Mouse (Mus musculus): Measurements from ENCODE around the gene Sympk. TPM values are rescaled to one million over a fixed set of nuclear protein-coding genes. Genes with fewer than 3 reads are reported as not detected.
A peak's percentile ranks its signal among the peaks of the same experiment; 100 is the strongest.

The Sympk gene
- polyA plus RNA-seq, 1 experiment, result 108 TPM

DNA sequence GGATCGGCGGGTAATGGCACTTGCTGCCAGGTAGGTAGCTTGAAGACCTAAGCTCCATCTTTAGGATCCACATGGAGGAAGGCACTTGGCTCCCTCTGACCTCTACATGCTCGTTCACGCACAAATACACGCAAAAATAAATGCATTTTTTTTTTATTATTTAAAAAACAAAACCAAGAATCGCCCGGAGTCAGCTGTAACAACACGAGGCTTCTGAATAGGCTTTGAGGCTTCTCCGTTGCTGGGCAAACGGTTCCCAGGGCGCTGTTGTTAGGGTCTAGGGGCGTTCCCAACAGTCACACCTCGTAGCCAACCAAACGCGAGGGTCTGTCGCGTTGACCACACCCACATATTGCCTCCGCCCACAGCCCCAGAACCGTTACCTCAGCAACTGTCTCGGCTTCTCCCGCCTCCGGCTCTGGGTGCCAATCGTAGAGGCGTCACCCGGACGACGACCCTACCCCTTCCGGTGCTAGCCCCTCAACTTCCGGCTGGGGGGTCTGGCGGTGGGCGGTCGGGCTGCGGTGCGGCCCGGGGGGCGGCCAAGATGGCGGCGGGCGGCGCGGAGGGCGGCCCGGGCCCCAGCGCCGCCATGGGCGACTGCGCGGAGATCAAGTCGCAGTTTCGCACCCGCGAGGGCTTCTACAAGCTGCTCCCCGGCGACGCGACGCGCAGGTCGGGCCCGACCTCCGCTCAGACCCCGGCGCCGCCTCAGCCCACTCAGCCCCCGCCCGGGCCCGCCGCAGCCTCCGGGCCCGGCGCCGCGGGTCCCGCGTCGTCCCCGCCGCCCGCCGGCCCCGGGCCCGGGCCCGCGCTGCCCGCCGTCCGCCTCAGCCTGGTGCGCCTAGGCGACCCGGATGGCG, 51.8 kb downstream of the Sympk start, which contains the start of gene Dmwd:
Gene Dmwd, plus strand, starts transcription at position 505 of the 863 bp plus-strand sequence.
- Histone ChIP-seq H3K27ac (ENCODE audit: control insufficient read depth, insufficient read depth, low read depth, low read length, poor library complexity) (peak within 1 kb of the TSS; percentile 40; the same call in 1 of the 2 replicates), H3K4me1 (ENCODE audit: control insufficient read depth, insufficient read depth, low read length) (peaks cover 10% of the 10 kb centered on the region), H3K4me3 (replicated peaks; ENCODE audit: control insufficient read depth, low read depth, low read length) (peak within 1 kb of the TSS; percentile 64)
- TF ChIP-seq POLR2A (IDR thresholded peaks at IDR 0.05; ENCODE audit: borderline replicate concordance, control insufficient read depth, low read depth, low read length) (no peak; the same call in 1 of the 2 replicates), CTCF (IDR thresholded peaks at IDR 0.05; ENCODE audit: control insufficient read depth, insufficient read depth, low read length) (no peak)
- 1% methylated on average over 91 of the region's 91 CpGs for WGBS

DNA sequence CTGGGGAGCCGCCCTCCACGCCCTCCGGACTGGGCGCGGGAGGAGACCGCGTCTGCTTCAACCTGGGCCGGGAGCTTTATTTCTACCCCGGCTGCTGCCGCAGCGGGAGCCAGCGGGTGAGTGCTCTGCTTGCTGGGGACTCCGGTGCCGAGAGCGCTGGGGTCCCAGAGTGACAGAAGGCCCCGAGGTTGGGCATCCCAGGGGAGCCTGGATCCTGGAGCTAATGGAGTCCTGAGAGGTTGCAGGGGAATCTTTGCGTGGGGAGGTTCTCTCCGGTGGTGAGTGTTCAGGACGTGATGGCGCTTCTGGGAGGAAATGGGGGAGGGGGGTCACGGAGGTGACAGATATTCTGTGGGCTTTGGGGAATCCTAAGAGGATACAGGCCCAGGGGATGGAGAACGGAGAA, 52.4 kb downstream of the Sympk start:
- peaks cover 10% of the 10 kb centered on the region for H3K4me1 ChIP-seq (ENCODE audit: control insufficient read depth, insufficient read depth, low read length)

DNA sequence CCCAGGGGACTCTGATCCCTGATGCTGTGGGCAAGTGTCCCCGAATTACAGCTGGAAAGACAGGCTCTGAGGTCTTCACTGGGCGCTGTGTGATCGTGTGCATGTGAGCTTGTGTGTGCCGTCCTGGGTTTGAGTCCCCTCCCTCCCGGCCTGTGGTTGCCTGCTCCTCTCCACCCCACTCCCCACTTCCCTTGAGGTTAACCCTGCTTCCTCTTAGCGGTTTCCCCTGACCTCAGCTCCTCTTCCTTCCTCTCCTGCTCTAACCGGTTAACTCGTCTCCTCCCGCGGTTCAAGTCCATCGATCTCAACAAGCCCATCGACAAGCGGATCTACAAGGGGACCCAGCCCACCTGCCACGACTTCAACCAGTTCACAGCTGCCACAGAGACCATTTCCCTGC, 53.6 kb downstream of the Sympk start:
- H3K4me3 ChIP-seq (replicated peaks; ENCODE audit: control insufficient read depth, low read depth, low read length), result peak overlapping the region; percentile 52
- TF ChIP-seq CTCF (IDR thresholded peaks at IDR 0.05; ENCODE audit: control insufficient read depth, insufficient read depth, low read length) (0 out of 2 replicates have a peak, but pooled peaks have one; percentile 14), POLR2A (IDR thresholded peaks at IDR 0.05; ENCODE audit: borderline replicate concordance, control insufficient read depth, low read depth, low read length) (0 out of 2 replicates have a peak, but pooled peaks have one; percentile 31)
- H3K4me1 ChIP-seq (ENCODE audit: control insufficient read depth, insufficient read depth, low read length), result peaks cover 10% of the 10 kb centered on the region
- WGBS, result 2% methylated on average over 14 of the region's 14 CpGs
- H3K27ac ChIP-seq (ENCODE audit: control insufficient read depth, insufficient read depth, low read depth, low read length, poor library complexity), result no peak overlapping the region

More for the DNA sequence above, 52.4 kb downstream of the Sympk start:
- under 1% methylated on average over 22 of the region's 22 CpGs for WGBS
- H3K27ac ChIP-seq (ENCODE audit: control insufficient read depth, insufficient read depth, low read depth, low read length, poor library complexity), result peak overlapping the region; percentile 40; the same call in 1 of the 2 replicates
- no peak for TF ChIP-seq CTCF (IDR thresholded peaks at IDR 0.05; ENCODE audit: control insufficient read depth, insufficient read depth, low read length)
- no peak for TF ChIP-seq POLR2A (IDR thresholded peaks at IDR 0.05; ENCODE audit: borderline replicate concordance, control insufficient read depth, low read depth, low read length)
- H3K4me3 ChIP-seq (replicated peaks; ENCODE audit: control insufficient read depth, low read depth, low read length), result peak overlapping the region; percentile 44

DNA sequence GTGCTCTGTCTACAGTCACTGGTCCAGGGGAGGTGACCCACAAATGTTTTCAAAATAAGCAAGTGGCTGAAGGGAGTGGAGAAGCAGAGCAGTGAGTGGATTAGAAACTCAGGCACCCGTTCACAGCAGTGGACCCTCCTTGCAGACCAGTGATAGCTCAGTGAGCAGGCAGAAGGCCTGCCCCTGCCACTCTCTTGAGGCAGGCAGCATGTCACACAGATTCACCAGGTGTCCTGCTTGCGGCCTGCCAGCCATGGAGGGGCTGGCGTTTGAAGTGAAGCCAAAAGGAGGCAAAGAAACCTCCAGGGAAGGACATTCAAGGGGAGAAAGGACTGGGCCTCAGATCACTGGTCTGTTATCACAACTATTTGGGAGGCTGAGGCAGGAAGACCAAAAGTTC, 54.6 kb downstream of the Sympk start:
- Histone ChIP-seq H3K4me3 (replicated peaks; ENCODE audit: control insufficient read depth, low read depth, low read length) (no peak overlapping the region), H3K27ac (ENCODE audit: control insufficient read depth, insufficient read depth, low read depth, low read length, poor library complexity) (no peak overlapping the region), H3K4me1 (ENCODE audit: control insufficient read depth, insufficient read depth, low read length) (peaks cover 10% of the 10 kb centered on the region)
- 73% methylated on average over 3 of the region's 3 CpGs for WGBS
- TF ChIP-seq CTCF (IDR thresholded peaks at IDR 0.05; ENCODE audit: control insufficient read depth, insufficient read depth, low read length) (no peak), POLR2A (IDR thresholded peaks at IDR 0.05; ENCODE audit: borderline replicate concordance, control insufficient read depth, low read depth, low read length) (no peak)

DNA sequence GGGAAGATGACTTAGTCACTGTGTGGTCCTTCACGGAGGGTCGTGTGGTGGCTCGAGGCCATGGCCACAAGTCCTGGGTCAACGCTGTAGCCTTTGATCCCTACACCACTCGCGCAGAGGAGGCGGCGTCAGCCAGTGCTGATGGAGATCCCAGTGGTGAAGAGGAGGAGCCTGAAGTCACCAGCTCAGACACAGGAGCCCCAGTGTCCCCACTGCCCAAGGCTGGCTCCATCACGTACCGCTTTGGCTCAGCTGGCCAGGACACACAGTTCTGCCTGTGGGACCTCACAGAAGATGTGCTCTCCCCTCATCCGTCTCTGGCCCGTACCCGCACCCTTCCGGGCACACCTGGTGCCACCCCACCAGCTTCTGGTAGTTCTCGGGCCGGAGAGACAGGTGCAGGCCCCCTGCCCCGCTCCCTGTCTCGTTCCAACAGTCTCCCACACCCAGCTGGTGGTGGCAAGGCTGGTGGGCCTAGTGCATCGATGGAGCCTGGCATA, 56.3 kb downstream of the Sympk start:
- H3K4me1 ChIP-seq (ENCODE audit: control insufficient read depth, insufficient read depth, low read length), result peaks cover 10% of the 10 kb centered on the region
- WGBS, result 96% methylated on average over 19 of the region's 19 CpGs
- H3K27ac ChIP-seq (ENCODE audit: control insufficient read depth, insufficient read depth, low read depth, low read length, poor library complexity), result no peak overlapping the region
- TF ChIP-seq CTCF (IDR thresholded peaks at IDR 0.05; ENCODE audit: control insufficient read depth, insufficient read depth, low read length) (no peak), POLR2A (IDR thresholded peaks at IDR 0.05; ENCODE audit: borderline replicate concordance, control insufficient read depth, low read depth, low read length) (no peak)
- no peak overlapping the region for H3K4me3 ChIP-seq (replicated peaks; ENCODE audit: control insufficient read depth, low read depth, low read length)

DNA sequence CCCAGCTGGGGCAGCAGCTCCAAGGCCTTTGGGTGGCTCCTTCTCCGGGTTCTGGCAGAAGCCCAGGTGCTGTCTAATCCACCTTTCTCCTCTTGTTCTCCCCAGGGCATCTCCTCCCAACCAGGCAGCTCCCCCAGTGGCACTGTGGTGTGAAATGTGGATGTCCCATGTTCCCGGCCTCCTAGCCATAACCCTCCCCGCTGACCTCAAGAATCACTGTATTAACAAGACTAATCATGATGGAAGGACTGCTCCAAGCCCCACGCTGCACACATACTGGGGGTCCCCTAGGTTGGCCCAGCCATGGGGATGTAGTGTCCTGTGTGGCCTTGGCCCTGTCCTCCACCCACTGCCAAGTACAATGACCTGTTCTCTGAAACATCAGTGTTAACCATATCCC, 58.0 kb downstream of the Sympk start:
- TF ChIP-seq CTCF (IDR thresholded peaks at IDR 0.05; ENCODE audit: control insufficient read depth, insufficient read depth, low read length) (no peak), POLR2A (IDR thresholded peaks at IDR 0.05; ENCODE audit: borderline replicate concordance, control insufficient read depth, low read depth, low read length) (no peak)
- peaks cover 10% of the 10 kb centered on the region; the same call in 1 of the 2 replicates for H3K4me1 ChIP-seq (ENCODE audit: control insufficient read depth, insufficient read depth, low read length)
- no peak overlapping the region for H3K4me3 ChIP-seq (replicated peaks; ENCODE audit: control insufficient read depth, low read depth, low read length)
- WGBS, result 85% methylated on average over 4 of the region's 4 CpGs
- no peak overlapping the region for H3K27ac ChIP-seq (ENCODE audit: control insufficient read depth, insufficient read depth, low read depth, low read length, poor library complexity)

DNA sequence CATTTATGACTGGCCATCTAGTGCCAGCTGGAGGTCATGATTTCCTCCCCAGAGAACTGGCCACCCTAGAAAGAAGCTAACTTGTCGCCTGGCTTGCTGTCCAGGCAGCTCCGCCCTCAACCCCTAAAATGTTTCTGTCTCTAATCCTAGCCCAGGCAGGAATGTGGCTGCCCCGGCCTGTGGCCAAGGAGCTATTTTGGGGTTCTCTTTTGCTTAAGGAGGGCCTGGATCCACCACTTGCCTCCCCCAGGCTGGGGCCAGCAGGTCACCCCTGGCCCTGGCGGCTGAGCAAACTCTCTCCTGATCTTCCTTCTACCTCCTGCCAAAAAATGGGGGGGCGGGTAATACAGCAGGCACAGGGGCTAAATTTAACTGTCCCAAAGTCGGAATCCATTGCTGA, 58.9 kb downstream of the Sympk start:
- H3K4me1 ChIP-seq (ENCODE audit: control insufficient read depth, insufficient read depth, low read length), result peaks cover 5% of the 10 kb centered on the region; the same call in 1 of the 2 replicates
- no peak overlapping the region for H3K4me3 ChIP-seq (replicated peaks; ENCODE audit: control insufficient read depth, low read depth, low read length)
- no peak for TF ChIP-seq POLR2A (IDR thresholded peaks at IDR 0.05; ENCODE audit: borderline replicate concordance, control insufficient read depth, low read depth, low read length)
- no peak for TF ChIP-seq CTCF (IDR thresholded peaks at IDR 0.05; ENCODE audit: control insufficient read depth, insufficient read depth, low read length)
- H3K27ac ChIP-seq (ENCODE audit: control insufficient read depth, insufficient read depth, low read depth, low read length, poor library complexity), result no peak overlapping the region
- WGBS, result 76% methylated on average over 6 of the region's 6 CpGs

DNA sequence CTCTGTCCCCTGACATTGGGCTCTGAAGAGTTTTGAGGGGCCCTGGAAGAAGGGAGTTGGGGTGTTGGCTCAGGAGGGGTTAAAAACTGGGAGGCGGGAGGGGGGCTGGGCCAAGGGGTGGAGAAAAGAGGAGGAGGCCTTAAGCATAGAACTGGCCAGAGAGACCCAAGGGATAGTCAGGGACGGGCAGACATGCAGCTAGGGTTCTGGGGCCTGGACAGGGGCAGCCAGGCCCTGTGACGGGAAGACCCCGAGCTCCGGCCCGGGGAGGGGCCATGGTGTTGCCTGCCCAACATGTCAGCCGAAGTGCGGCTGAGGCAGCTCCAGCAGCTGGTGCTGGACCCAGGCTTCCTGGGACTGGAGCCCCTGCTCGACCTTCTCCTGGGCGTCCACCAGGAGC, 59.5 kb downstream of the Sympk start, which contains the start of gene Dmpk:
Gene Dmpk, plus strand, starts transcription at position 149 of the 400 bp plus-strand sequence.
- TF ChIP-seq CTCF (IDR thresholded peaks at IDR 0.05; ENCODE audit: control insufficient read depth, insufficient read depth, low read length) (no peak), POLR2A (IDR thresholded peaks at IDR 0.05; ENCODE audit: borderline replicate concordance, control insufficient read depth, low read depth, low read length) (no peak)
- WGBS, result 71% methylated on average over 10 of the region's 10 CpGs
- Histone ChIP-seq H3K27ac (ENCODE audit: control insufficient read depth, insufficient read depth, low read depth, low read length, poor library complexity) (peak within 1 kb of the TSS; percentile 16; the same call in 1 of the 2 replicates), H3K4me3 (replicated peaks; ENCODE audit: control insufficient read depth, low read depth, low read length) (no peak within 1 kb of the TSS), H3K4me1 (ENCODE audit: control insufficient read depth, insufficient read depth, low read length) (peaks cover 4% of the 10 kb centered on the region; the same call in 1 of the 2 replicates)

Data from bone marrow, adult 2 months (tissue).